Mouse (Mus musculus) T-helper 17 cell (primary cell): ENCODE results near the gene Gpr55.

Experiments used
- in situ Hi-C, 2 experiments: fragments of 300-600 bp; cut with MboI, MseI; formaldehyde crosslinking; loops; 1 replicate in 1 of 2; 2 replicates in 1 of 2; pipeline ENCODE4 v1.15.1; 2025; ENCODE audit warnings: high pct_unique_total_duplicates in 2 of 2

Gene Gpr55

DNA sequence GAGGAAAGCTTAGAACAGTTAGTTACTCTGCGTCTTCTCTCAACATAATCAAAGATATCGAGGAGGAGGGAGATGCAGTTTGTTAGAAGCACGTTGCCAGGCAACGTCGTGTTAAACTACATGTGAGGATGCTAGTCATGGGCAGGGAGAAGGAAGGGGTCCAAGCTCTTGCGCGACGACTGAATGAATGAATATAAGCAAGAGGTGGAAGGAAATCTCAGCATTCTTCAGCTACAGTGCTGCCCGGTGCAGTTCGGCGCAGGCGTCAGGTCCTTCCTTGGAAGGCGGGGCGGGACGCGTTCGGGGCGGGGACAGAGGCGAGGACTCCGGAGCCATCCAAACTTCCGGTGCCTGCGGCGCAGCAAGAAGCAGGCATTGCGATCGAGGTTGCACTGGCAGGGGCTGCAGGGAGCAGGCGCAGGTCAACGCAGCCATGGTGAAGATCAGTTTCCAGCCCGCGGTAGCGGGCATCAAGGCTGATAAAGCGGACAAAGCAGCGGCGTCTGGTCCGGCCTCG is 66.5 kb downstream of the Gpr55 start, which contains the start of gene Itm2c:
Itm2c (plus strand) TSS at position 51 of the 517 bp plus-strand sequence.
- in situ Hi-C loops, result loop anchor here in 1 of 2 experiments (5.0 kb wide), 1 partner anchor 42 kb away; no protein-coding TSS in a partner anchor
